ENCODE assay signal across 8 mouse cellular contexts in genomic region chr11:69934681-69935080, GRCm38 (mm10). TPM values are rescaled to one million over a fixed set of nuclear protein-coding genes. Genes with fewer than 3 reads are reported as not detected.
DNase-seq lines count a peak whose midpoint lies in the region; ATAC-seq and TF ChIP-seq lines count a peak whose summit lies in the region.

No protein-coding gene starts in this region.

- H3K4me2 ChIP-seq in kidney, postnatal 0 days (ENCODE audit: low read length), result peak overlapping the region; percentile 42
- H3K4me2 ChIP-seq in forebrain, embryonic 13.5 days, result peak overlapping the region; percentile 100
- peak overlapping the region; percentile 99 for H3K4me2 ChIP-seq in limb, embryonic 15.5 days
- peak overlapping the region; percentile 99; the same call in 1 of the 2 replicates for H3K4me2 ChIP-seq in neural tube, embryonic 14.5 days (ENCODE audit: low read depth, low read length)

- H3K27ac ChIP-seq in kidney, postnatal 0 days, result 0 out of 2 replicates have a peak overlapping the region, but pooled peaks have one; percentile 6
- no peak overlapping the region for H3K27ac ChIP-seq in kidney, adult 2 months (ENCODE audit: insufficient read depth, low read depth, low read length)
- no peak overlapping the region for H3K27ac ChIP-seq in forebrain, embryonic 13.5 days
- H3K27ac ChIP-seq in limb, embryonic 15.5 days, result no peak overlapping the region
- no peak overlapping the region for H3K27ac ChIP-seq in neural tube, embryonic 14.5 days (ENCODE audit: low read depth, low read length)

- no peak for ATAC-seq in kidney, postnatal 0 days (replicated peaks; ENCODE audit: low FRiP score, low read depth)
- ATAC-seq in forebrain, embryonic 13.5 days, result no peak
- ATAC-seq in limb, embryonic 15.5 days (ENCODE audit: insufficient number of reproducible peaks, low FRiP score, low TSS enrichment, low read depth), result no peak
- ATAC-seq in neural tube, embryonic 14.5 days (ENCODE audit: low read depth), result no peak

- H3K27me3 ChIP-seq in kidney, postnatal 0 days (ENCODE audit: insufficient read depth, low read length), result no peaks in the 10 kb centered on the region; the same call in 1 of the 2 replicates
- 0 out of 2 replicates have a peak, but pooled peaks cover 1% of the 10 kb centered on the region for H3K27me3 ChIP-seq in kidney, adult 2 months (replicated peaks; ENCODE audit: control insufficient read depth, insufficient read depth, low read length)
- peaks cover 44% of the 10 kb centered on the region for H3K27me3 ChIP-seq in forebrain, embryonic 13.5 days
- peaks cover 10% of the 10 kb centered on the region; the same call in 1 of the 2 replicates for H3K27me3 ChIP-seq in limb, embryonic 15.5 days
- peaks cover 16% of the 10 kb centered on the region for H3K27me3 ChIP-seq in neural tube, embryonic 14.5 days (ENCODE audit: control insufficient read depth, insufficient read depth, low read length)

- WGBS in kidney, postnatal 0 days, result 17% methylated on average over 6 of the region's 6 CpGs
- 23% methylated on average over 6 of the region's 6 CpGs for WGBS in kidney, adult 2 months
- 19% methylated on average over 6 of the region's 6 CpGs for WGBS in forebrain, embryonic 13.5 days
- 15% methylated on average over 6 of the region's 6 CpGs for WGBS in limb, embryonic 15.5 days
- WGBS in neural tube, embryonic 14.5 days, result 18% methylated on average over 6 of the region's 6 CpGs

- H3K4me3 ChIP-seq in kidney, postnatal 0 days (replicated peaks; ENCODE audit: low read depth, low read length), result 0 out of 2 replicates have a peak overlapping the region, but pooled peaks have one; percentile 47
- H3K4me3 ChIP-seq in kidney, adult 2 months (ENCODE audit: insufficient read depth, low read depth, low read length), result no peak overlapping the region
- no peak overlapping the region for H3K4me3 ChIP-seq in forebrain, embryonic 13.5 days
- peak overlapping the region; percentile 54; the same call in 1 of the 2 replicates for H3K4me3 ChIP-seq in limb, embryonic 15.5 days
- H3K4me3 ChIP-seq in neural tube, embryonic 14.5 days (ENCODE audit: low read depth, low read length), result no peak overlapping the region

- no peak overlapping the region for H3K9ac ChIP-seq in kidney, postnatal 0 days (ENCODE audit: low read depth, low read length)
- H3K9ac ChIP-seq in forebrain, embryonic 13.5 days, result no peak overlapping the region
- H3K9ac ChIP-seq in limb, embryonic 15.5 days, result no peak overlapping the region
- no peak overlapping the region for H3K9ac ChIP-seq in neural tube, embryonic 14.5 days (replicated peaks; ENCODE audit: low read depth, low read length)

- TF ChIP-seq POLR2A in kidney, adult 2 months (IDR thresholded peaks at IDR 0.05; ENCODE audit: low read depth, low read length), result no peak

- no peaks in the 10 kb centered on the region for H3K9me3 ChIP-seq in kidney, postnatal 0 days (replicated peaks; ENCODE audit: low read length)
- H3K9me3 ChIP-seq in forebrain, embryonic 13.5 days (replicated peaks), result no peaks in the 10 kb centered on the region
- no peaks in the 10 kb centered on the region for H3K9me3 ChIP-seq in limb, embryonic 15.5 days
- H3K9me3 ChIP-seq in neural tube, embryonic 14.5 days (ENCODE audit: control insufficient read depth, low read length), result no peaks in the 10 kb centered on the region

- peaks cover 24% of the 10 kb centered on the region for H3K4me1 ChIP-seq in kidney, postnatal 0 days (replicated peaks; ENCODE audit: insufficient read depth, low read length)
- H3K4me1 ChIP-seq in kidney, adult 2 months (ENCODE audit: control insufficient read depth, insufficient read depth, low read length), result peaks cover 9% of the 10 kb centered on the region
- H3K4me1 ChIP-seq in forebrain, embryonic 13.5 days, result peaks cover 25% of the 10 kb centered on the region
- H3K4me1 ChIP-seq in limb, embryonic 15.5 days, result peaks cover 48% of the 10 kb centered on the region
- H3K4me1 ChIP-seq in neural tube, embryonic 14.5 days (ENCODE audit: control insufficient read depth, insufficient read depth, low read length), result 0 out of 2 replicates have a peak, but pooled peaks cover 6% of the 10 kb centered on the region

- TF ChIP-seq CTCF in kidney, postnatal 0 days (IDR thresholded peaks at IDR 0.05; ENCODE audit: low read depth), result no peak
- TF ChIP-seq CTCF in kidney, adult 2 months (conservative IDR thresholded peaks at IDR 0.05; ENCODE audit: insufficient read depth, insufficient read length, low read depth, low read length), result no peak

- H3K36me3 ChIP-seq in kidney, postnatal 0 days (ENCODE audit: insufficient read depth, low read length), result no peaks in the 10 kb centered on the region
- H3K36me3 ChIP-seq in kidney, adult 2 months (ENCODE audit: control insufficient read depth, insufficient read depth, low read length), result no peaks in the 10 kb centered on the region
- H3K36me3 ChIP-seq in forebrain, embryonic 13.5 days (ENCODE audit: poor library complexity, severe bottlenecking), result no peaks in the 10 kb centered on the region
- H3K36me3 ChIP-seq in limb, embryonic 15.5 days, result no peaks in the 10 kb centered on the region
- no peaks in the 10 kb centered on the region for H3K36me3 ChIP-seq in neural tube, embryonic 14.5 days (ENCODE audit: control insufficient read depth, insufficient read depth, low read length)

- no peak for DNase-seq in kidney, postnatal 0 days (ENCODE audit: low spot score)
- DNase-seq in kidney, adult 2 months, result no peak
- no peak for DNase-seq in left cerebral cortex, adult 9 months (ENCODE audit: low spot score in 2 of 2)
- no peak for DNase-seq in kidney, adult 9 months
- no peak for DNase-seq in urinary bladder, postnatal 14 days (ENCODE audit: low spot score)

RNA-seq across cellular contexts. Expression of gene Ybx2, which starts 0.9 kb away (rescaled TPM):
- polyA plus RNA-seq in kidney, postnatal 0 days (2015; fragmentation: Nextera tagmentation; extraction: Ambion mirVana), result 6.8 and 7.5 TPM in 2 replicates
- 60.5 and 71.7 TPM in 2 replicates for polyA plus RNA-seq in kidney, adult 2 months (2012; rRNA removed)
- polyA plus RNA-seq in forebrain, embryonic 13.5 days (2015; fragmentation: Nextera tagmentation; extraction: Ambion mirVana), result 4.5 and 6.0 TPM in 2 replicates
- polyA plus RNA-seq in limb, embryonic 15.5 days (2015; fragmentation: Nextera tagmentation; extraction: Ambion mirVana), result 3.6 and 4.6 TPM in 2 replicates
- polyA plus RNA-seq in neural tube, embryonic 14.5 days (2014; fragmentation: Nextera tagmentation; extraction: Ambion mirVana), result 5.9 and 11.1 TPM in 2 replicates

RNA-seq across cellular contexts. Expression of gene Eif5a, which starts 12.9 kb away (rescaled TPM):
- polyA plus RNA-seq in kidney, postnatal 0 days (2015; fragmentation: Nextera tagmentation; extraction: Ambion mirVana), result 1,371 and 1,476 TPM in 2 replicates
- polyA plus RNA-seq in kidney, adult 2 months (2012; rRNA removed), result 465 and 575 TPM in 2 replicates
- polyA plus RNA-seq in forebrain, embryonic 13.5 days (2015; fragmentation: Nextera tagmentation; extraction: Ambion mirVana), result 1,467 and 1,510 TPM in 2 replicates
- polyA plus RNA-seq in limb, embryonic 15.5 days (2015; fragmentation: Nextera tagmentation; extraction: Ambion mirVana), result 1,601 and 1,681 TPM in 2 replicates
- 1,037 and 1,095 TPM in 2 replicates for polyA plus RNA-seq in neural tube, embryonic 14.5 days (2014; fragmentation: Nextera tagmentation; extraction: Ambion mirVana)

RNA-seq across cellular contexts. Expression of gene Slc2a4, which starts 13.3 kb away (rescaled TPM):
- polyA plus RNA-seq in kidney, postnatal 0 days (2015; fragmentation: Nextera tagmentation; extraction: Ambion mirVana), result 21.4 and 23.1 TPM in 2 replicates
- polyA plus RNA-seq in kidney, adult 2 months (2012; rRNA removed), result 74.2 and 78.6 TPM in 2 replicates
- polyA plus RNA-seq in forebrain, embryonic 13.5 days (2015; fragmentation: Nextera tagmentation; extraction: Ambion mirVana), result 9.3 and 12.6 TPM in 2 replicates
- polyA plus RNA-seq in limb, embryonic 15.5 days (2015; fragmentation: Nextera tagmentation; extraction: Ambion mirVana), result 23.0 and 23.5 TPM in 2 replicates
- 2.7 and 3.7 TPM in 2 replicates for polyA plus RNA-seq in neural tube, embryonic 14.5 days (2014; fragmentation: Nextera tagmentation; extraction: Ambion mirVana)

RNA-seq across cellular contexts. Expression of gene Gps2, which starts 21.0 kb away (rescaled TPM):
- 63.0 and 65.0 TPM in 2 replicates for polyA plus RNA-seq in kidney, postnatal 0 days (2015; fragmentation: Nextera tagmentation; extraction: Ambion mirVana)
- 72.9 and 75.5 TPM in 2 replicates for polyA plus RNA-seq in kidney, adult 2 months (2012; rRNA removed)
- 90.1 and 93.2 TPM in 2 replicates for polyA plus RNA-seq in forebrain, embryonic 13.5 days (2015; fragmentation: Nextera tagmentation; extraction: Ambion mirVana)
- polyA plus RNA-seq in limb, embryonic 15.5 days (2015; fragmentation: Nextera tagmentation; extraction: Ambion mirVana), result 71.5 and 77.1 TPM in 2 replicates
- polyA plus RNA-seq in neural tube, embryonic 14.5 days (2014; fragmentation: Nextera tagmentation; extraction: Ambion mirVana), result 58.5 and 65.4 TPM in 2 replicates

RNA-seq across cellular contexts. Expression of gene Cldn7, which starts 29.9 kb away (rescaled TPM):
- polyA plus RNA-seq in kidney, postnatal 0 days (2015; fragmentation: Nextera tagmentation; extraction: Ambion mirVana), result 238 and 246 TPM in 2 replicates
- polyA plus RNA-seq in kidney, adult 2 months (2012; rRNA removed), result 39.2 and 40.0 TPM in 2 replicates
- 0.59 and 1.4 TPM in 2 replicates for polyA plus RNA-seq in forebrain, embryonic 13.5 days (2015; fragmentation: Nextera tagmentation; extraction: Ambion mirVana)
- polyA plus RNA-seq in limb, embryonic 15.5 days (2015; fragmentation: Nextera tagmentation; extraction: Ambion mirVana), result 8.1 and 13.1 TPM in 2 replicates
- 0.33 and 0.88 TPM in 2 replicates for polyA plus RNA-seq in neural tube, embryonic 14.5 days (2014; fragmentation: Nextera tagmentation; extraction: Ambion mirVana)

Comparison
In these comparisons a context has a peak if more than half of its experiments do, and no peak if none do; other contexts are left out.
1. H3K4me3 ChIP-seq: peak in kidney, postnatal 0 days (single experiment) and limb, embryonic 15.5 days (single experiment); none in kidney, adult 2 months (single experiment), forebrain, embryonic 13.5 days (single experiment) and neural tube, embryonic 14.5 days (single experiment).
2. H3K4me2 ChIP-seq: peak in every context shown above with its lines; median percentile 100 in forebrain, embryonic 13.5 days; 99 in limb, embryonic 15.5 days; 99 in neural tube, embryonic 14.5 days; 42 in kidney, postnatal 0 days.